Mouse (Mus musculus) right cerebral cortex, adult 2 months (tissue): ENCODE measurements at regions not wholly inside any gene's neighbourhood (a gene's known extent, or its start where the extent isn't known, plus 50 kb on each side); places are given as distances from the start of the nearest gene placed in this dataset.

Experiments
- DNase-seq, 2 experiments: peaks; one replicate each; pipeline ENCODE4 v3.0.0; 2021 to 2022; ENCODE audit warnings: low spot score in 2 of 2

DNA sequence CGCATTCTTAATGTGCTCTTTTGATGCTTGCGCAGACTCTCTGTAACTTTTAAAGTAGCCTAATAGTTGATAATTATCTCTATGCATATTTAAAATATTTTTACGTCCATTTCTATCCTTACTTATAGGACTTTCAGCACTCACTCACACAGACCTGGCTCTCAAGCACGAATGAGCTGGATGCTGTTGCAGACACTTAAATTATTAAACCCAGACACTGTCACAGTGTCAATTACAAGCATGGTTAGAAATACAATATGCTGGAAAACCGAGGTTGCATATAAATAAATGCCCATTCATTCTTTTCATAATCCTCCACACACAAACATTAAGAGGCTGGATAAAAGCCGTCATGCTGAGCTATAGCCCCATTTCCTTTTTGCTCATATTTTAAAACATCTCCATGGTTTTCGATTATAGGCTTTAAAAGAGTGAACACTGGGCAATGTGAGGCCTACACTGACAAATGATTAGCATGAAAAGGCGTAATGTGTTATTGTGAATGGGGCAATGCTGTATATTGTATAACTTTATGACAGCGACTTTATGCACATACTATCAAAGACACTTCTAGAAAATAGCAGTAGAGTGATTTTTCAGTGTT, 566.3 kb downstream of the Pdha2 start:
- DNase-seq: no peak

DNA sequence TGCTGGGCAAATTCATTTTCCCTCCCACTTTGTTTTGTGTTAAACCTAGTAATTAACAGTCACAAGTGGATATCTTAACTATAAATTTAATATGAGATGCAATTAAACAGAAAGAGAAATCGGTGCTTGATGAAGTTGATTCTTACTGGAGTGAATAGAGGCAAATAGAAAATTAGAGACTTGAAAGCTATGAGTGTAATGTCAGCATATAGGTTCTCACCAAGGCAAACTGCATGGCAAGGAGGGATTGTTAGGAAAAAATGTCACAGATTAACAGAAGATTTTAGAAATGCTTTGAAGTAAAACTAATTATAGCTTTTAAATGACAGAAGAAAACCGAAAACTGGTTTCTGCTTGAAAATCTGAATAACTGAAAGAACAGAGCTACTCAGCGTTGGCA, 592.3 kb downstream of the Pdha2 start:
- DNase-seq: no peak
